Mouse (Mus musculus): ENCODE data around the gene Scube2. TPM values are rescaled to one million over a fixed set of nuclear protein-coding genes. Genes with fewer than 3 reads are reported as not detected.

Gene Scube2
- total and polyA plus RNA-seq, 3 experiments, result not detected

DNA sequence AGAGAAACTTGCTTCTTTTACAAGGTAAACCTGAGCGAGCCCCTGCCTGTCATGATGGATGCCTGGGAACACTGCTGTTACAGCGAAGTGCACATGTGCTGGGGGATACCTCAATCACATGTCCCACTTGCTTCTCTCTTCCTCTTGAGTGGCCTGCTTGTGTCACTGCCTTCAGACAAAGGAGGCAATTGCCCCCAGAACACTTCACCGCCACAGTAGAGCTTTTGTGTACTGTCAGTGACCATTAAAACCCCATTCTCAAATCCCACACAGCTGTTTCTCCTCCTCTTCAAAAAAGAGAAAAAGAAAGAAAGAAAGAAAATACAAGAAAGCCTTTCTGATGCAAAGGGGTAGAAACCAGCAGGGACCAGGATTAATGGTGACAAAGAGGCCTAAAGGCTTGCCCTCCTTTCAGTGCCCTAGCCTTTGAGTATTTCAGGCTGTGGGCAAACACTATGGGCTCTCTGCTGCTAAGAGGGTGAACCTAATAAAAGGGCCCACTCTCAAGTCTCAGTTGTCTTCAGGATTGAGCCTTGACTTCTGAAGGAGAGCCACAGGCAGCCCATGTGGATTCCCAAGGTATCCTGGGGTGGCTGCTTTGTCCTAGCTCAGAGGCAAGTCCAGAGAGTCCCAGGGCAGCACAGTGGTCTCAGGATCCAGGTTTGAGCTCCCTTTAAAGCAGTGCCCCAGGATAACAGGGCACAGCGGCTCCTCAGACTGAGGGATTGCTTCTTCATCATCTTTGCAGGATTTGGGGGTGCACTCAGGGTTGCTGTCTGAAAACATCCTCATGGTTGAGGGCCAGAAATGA, 51.9 kb downstream of the Scube2 start:
- Histone ChIP-seq H3K4me1 (ENCODE audit: control insufficient read depth in 1 of 2, insufficient read depth in 2 of 2) (peaks cover 0 to 3% of the 10 kb centered on the region in 2 experiments; a peak in 1 of 4 replicates), H3K79me2 (replicated peaks; ENCODE audit: control insufficient read depth, extremely low read depth, insufficient read depth, poor library complexity, severe bottlenecking) (no peaks in the 10 kb centered on the region), H3K4me2 (ENCODE audit: insufficient read depth, low read depth, poor library complexity, severe bottlenecking) (no peak overlapping the region), H3K4me3 (replicated peaks in 1 of 3; ENCODE audit: low read depth in 2 of 3, low read length in 2 of 3, poor library complexity in 1 of 3) (no peak overlapping the region), H3K27ac (ENCODE audit: insufficient read depth, low read depth) (no peak overlapping the region), H3K9ac (ENCODE audit: insufficient read depth, low read depth) (no peak overlapping the region), H3K27me3 (replicated peaks) (no peaks in the 10 kb centered on the region), H3K9me3 (replicated peaks; ENCODE audit: low read length) (no peaks in the 10 kb centered on the region), H3K36me3 (replicated peaks in 1 of 2; ENCODE audit: control insufficient read depth in 1 of 2, insufficient read depth in 1 of 2, low read length in 1 of 2) (no peaks in the 10 kb centered on the region)
- in situ Hi-C loops (cut with MboI; ENCODE audit: low pct_ligation_motif_present, low pct_unique_long_range_greater_than_20kb, low sequenced_read_pairs) (no loop called here), dilution Hi-C loops (cut with MboI; ENCODE audit: extremely low pct_ligation_motif_present, extremely low pct_unique_long_range_greater_than_20kb, low sequenced_read_pairs) (no loop called here)
- no peak for TF ChIP-seq TBP (conservative IDR thresholded peaks at IDR 0.05; ENCODE audit: low read depth, low read length)
- DNase-seq (ENCODE audit: extremely low read depth), result no peak

DNA sequence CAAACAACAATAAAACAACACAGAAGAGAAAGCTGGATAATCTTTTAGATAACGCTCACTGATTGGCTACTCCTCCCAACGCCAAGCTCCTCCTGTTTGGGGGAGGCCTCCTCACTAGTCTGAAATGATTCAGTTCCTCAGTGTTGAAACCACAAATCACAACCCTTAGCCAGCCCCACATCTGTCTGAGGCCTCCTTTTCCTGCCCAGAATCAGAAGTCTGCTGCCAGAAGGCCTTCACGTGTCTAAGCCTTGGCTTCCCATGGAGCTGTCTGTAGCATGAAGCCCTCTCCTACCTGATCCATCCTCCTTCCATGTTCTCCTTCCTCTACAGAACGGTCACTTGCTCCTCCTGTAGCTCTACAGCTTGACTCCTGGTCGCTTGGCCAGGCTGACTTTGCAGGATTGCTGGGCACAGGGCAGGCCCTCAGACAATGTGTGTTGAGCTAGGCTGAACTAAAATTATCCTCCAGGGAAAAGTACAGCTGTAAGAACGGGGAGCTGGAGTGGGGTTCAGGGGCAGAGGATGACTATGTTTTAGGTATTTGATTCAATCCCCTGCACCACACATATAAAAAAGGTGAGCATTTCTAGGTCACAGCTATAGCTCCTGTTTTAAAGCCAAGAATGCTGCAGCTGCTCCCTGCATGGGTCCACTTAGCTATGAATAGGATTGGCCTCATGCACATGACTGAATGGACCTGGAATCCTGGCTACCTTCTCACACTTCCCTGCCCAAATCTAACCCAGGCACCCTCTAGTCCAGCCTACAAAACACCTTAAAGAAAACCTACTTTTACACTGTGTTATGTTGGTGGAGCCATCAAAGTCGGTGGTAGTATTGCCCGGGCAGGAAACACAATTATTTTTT, 57.6 kb downstream of the Scube2 start:
- Histone ChIP-seq H3K27ac (ENCODE audit: insufficient read depth, low read depth) (no peak overlapping the region), H3K36me3 (replicated peaks in 1 of 2; ENCODE audit: control insufficient read depth in 1 of 2, insufficient read depth in 1 of 2, low read length in 1 of 2) (no peaks in the 10 kb centered on the region), H3K9me3 (replicated peaks; ENCODE audit: low read length) (no peaks in the 10 kb centered on the region), H3K4me1 (ENCODE audit: control insufficient read depth in 1 of 2, insufficient read depth in 2 of 2) (peaks cover 6 to 20% of the 10 kb centered on the region in 2 experiments), H3K4me3 (replicated peaks in 1 of 3; ENCODE audit: low read depth in 2 of 3, low read length in 2 of 3, poor library complexity in 1 of 3) (no peak overlapping the region), H3K4me2 (ENCODE audit: insufficient read depth, low read depth, poor library complexity, severe bottlenecking) (no peak overlapping the region), H3K27me3 (replicated peaks) (no peaks in the 10 kb centered on the region), H3K9ac (ENCODE audit: insufficient read depth, low read depth) (no peak overlapping the region), H3K79me2 (replicated peaks; ENCODE audit: control insufficient read depth, extremely low read depth, insufficient read depth, poor library complexity, severe bottlenecking) (no peaks in the 10 kb centered on the region)
- in situ Hi-C loops (cut with MboI; ENCODE audit: low pct_ligation_motif_present, low pct_unique_long_range_greater_than_20kb, low sequenced_read_pairs), result no loop called here
- DNase-seq (ENCODE audit: extremely low read depth), result peak; percentile 71
- TF ChIP-seq E2F4 (IDR thresholded peaks at IDR 0.05; ENCODE audit: insufficient replicate concordance, low read depth, low read length) (no peak), MAX (IDR thresholded peaks at IDR 0.05; ENCODE audit: low read length) (peak; percentile 20; the same call in 1 of the 2 replicates), ZMIZ1 (IDR thresholded peaks at IDR 0.05; ENCODE audit: low read depth, low read length) (no peak), EP300 (IDR thresholded peaks at IDR 0.05; ENCODE audit: low read length) (peak; percentile 56), IRF4 (IDR thresholded peaks at IDR 0.05; ENCODE audit: low read depth, low read length) (peak; percentile 67), NRF1 (IDR thresholded peaks at IDR 0.05; ENCODE audit: low read depth, low read length) (no peak), MEF2A (IDR thresholded peaks at IDR 0.05; ENCODE audit: borderline replicate concordance, low read depth, low read length) (no peak), CHD1 (IDR thresholded peaks at IDR 0.05; ENCODE audit: low read depth, low read length) (no peak), BHLHE40 (IDR thresholded peaks at IDR 0.05; ENCODE audit: low read depth, low read length) (peak; percentile 73), MXI1 (IDR thresholded peaks at IDR 0.05; ENCODE audit: low read depth, low read length) (no peak), SIN3A (IDR thresholded peaks at IDR 0.05; ENCODE audit: low read length) (no peak), POLR2AphosphoS2 (IDR thresholded peaks at IDR 0.05; ENCODE audit: low read depth, low read length) (no peak), JUND (conservative IDR thresholded peaks at IDR 0.05; ENCODE audit: low read depth, low read length) (no peak)
- dilution Hi-C loops (cut with MboI; ENCODE audit: extremely low pct_ligation_motif_present, extremely low pct_unique_long_range_greater_than_20kb, low sequenced_read_pairs), result no loop called here
